Mouse (Mus musculus): Measurements from ENCODE around the gene Zmym4. TPM values are rescaled to one million over a fixed set of nuclear protein-coding genes. Genes with fewer than 3 reads are reported as not detected.
A peak's percentile ranks its signal among the peaks of the same experiment; 100 is the strongest.

Gene Zmym4
- total and polyA plus RNA-seq, 3 experiments: 14.9 to 71.1 (median 23.6) TPM

DNA sequence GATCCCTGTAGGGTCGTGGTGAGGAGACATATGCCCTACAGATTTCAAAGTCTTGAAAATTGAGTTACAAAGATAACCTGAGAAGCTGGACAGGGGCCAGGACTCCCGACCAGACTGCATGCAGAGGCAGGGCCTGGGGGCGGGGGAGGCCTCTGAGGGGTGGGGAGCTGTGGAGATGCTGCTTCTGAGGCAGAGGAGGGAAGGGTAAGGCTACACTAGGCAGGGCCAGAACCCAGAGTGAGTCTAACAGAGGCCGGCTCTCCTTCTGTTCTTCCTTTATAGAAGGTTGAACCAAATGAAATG is 117.2 kb downstream of the Zmym4 start:
- H3K4me3 ChIP-seq (ENCODE audit: control insufficient read depth in 1 of 2, insufficient read depth in 1 of 2, low read depth in 2 of 2, low read length in 2 of 2): no peak overlapping the region
- H3K36me3 ChIP-seq (ENCODE audit: control insufficient read depth in 1 of 2, insufficient read depth in 2 of 2, low read length in 2 of 2): peaks cover 0 to 2% of the 10 kb centered on the region in 2 experiments; a peak in 2 of 4 replicates
- DNase-seq (ENCODE audit: low read depth, low spot score): peak; percentile 21
- no peaks in the 10 kb centered on the region for H3K27me3 ChIP-seq (ENCODE audit: control insufficient read depth in 1 of 2, insufficient read depth in 2 of 2, low read length in 2 of 2)
- H3K4me1 ChIP-seq (ENCODE audit: control insufficient read depth in 1 of 2, insufficient read depth in 2 of 2, low read length in 2 of 2): peaks cover 0 to 5% of the 10 kb centered on the region in 2 experiments; a peak in 1 of 4 replicates
- H3K79me2 ChIP-seq (ENCODE audit: control insufficient read depth, insufficient read depth, low read length, poor library complexity): no peaks in the 10 kb centered on the region
- H3K27ac ChIP-seq (ENCODE audit: control insufficient read depth, low read depth, low read length): no peak overlapping the region
- TF ChIP-seq CTCF (IDR thresholded peaks at IDR 0.05 in 2 of 3, conservative IDR thresholded peaks at IDR 0.05 in 1 of 3; ENCODE audit: control insufficient read depth in 1 of 3, insufficient read depth in 1 of 3, low read depth in 2 of 3, low read length in 3 of 3, poor library complexity in 1 of 3, severe bottlenecking in 1 of 3) (no peak), BHLHE40 (IDR thresholded peaks at IDR 0.05; ENCODE audit: borderline replicate concordance, low read depth, low read length) (no peak), JUND (IDR thresholded peaks at IDR 0.05; ENCODE audit: low read depth, low read length) (no peak), TCF12 (IDR thresholded peaks at IDR 0.05; ENCODE audit: low read depth, low read length) (no peak), MXI1 (IDR thresholded peaks at IDR 0.05; ENCODE audit: low read depth, low read length) (no peak), USF2 (IDR thresholded peaks at IDR 0.05; ENCODE audit: borderline replicate concordance in 1 of 2, insufficient read depth in 1 of 2, low read depth in 1 of 2, low read length in 2 of 2) (no peak), ZC3H11A (IDR thresholded peaks at IDR 0.05; ENCODE audit: low read depth, low read length) (no peak), MAX (IDR thresholded peaks at IDR 0.05; ENCODE audit: low read length) (no peak), CHD2 (IDR thresholded peaks at IDR 0.05; ENCODE audit: low read length) (no peak), MYB (IDR thresholded peaks at IDR 0.05; ENCODE audit: low read depth, low read length) (no peak), CHD1 (IDR thresholded peaks at IDR 0.05; ENCODE audit: low read depth, low read length) (no peak), ETS1 (IDR thresholded peaks at IDR 0.05; ENCODE audit: low read depth, low read length) (no peak), NRF1 (IDR thresholded peaks at IDR 0.05; ENCODE audit: insufficient read depth, low read depth, low read length, poor library complexity, severe bottlenecking) (no peak), HCFC1 (IDR thresholded peaks at IDR 0.05; ENCODE audit: low read depth, low read length) (no peak), RAD21 (IDR thresholded peaks at IDR 0.05; ENCODE audit: low read depth, low read length) (no peak)
- no peak overlapping the region for H3K9ac ChIP-seq (ENCODE audit: control insufficient read depth, low read depth, low read length, poor library complexity, severe bottlenecking)
- no peaks in the 10 kb centered on the region for H3K9me3 ChIP-seq (replicated peaks; ENCODE audit: insufficient read depth, low read length)

DNA sequence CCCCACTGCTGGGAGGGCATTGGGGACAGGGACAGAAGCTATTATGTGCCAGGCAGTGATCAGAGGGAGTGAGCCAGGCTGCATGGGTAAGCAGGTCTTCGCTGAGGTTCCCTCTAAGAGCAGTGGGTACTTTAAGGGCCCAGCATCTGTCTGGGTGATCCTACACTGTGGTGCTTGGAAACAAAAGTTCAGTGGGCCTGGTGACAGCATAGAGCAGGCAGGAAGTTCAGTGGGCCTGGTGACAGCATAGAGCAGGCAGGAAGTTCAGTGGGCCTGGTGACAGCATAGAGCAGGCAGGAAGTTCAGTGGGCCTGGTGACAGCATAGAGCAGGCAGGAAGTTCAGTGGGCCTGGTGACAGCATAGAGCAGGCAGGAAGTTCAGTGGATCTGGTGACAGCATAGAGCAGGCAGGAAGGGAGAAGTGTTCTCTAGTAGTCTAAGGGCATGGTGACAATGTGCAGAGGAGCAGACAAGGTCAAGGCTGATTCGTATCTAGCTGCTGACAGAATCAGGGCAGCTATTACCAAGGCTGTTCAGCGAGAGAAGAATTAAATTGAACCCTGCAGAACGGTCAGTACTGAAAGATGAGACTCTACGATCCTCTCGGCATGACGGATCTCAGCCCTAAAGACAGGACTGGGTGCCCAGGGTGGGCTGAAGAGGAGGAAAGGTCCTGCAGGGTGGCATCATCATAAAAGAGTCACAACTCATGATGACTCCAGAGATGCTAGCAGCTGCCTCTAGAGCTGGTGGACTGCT is 117.7 kb downstream of the Zmym4 start:
- DNase-seq (ENCODE audit: low read depth, low spot score): peak; percentile 24
- no peaks in the 10 kb centered on the region for H3K79me2 ChIP-seq (ENCODE audit: control insufficient read depth, insufficient read depth, low read length, poor library complexity)
- TF ChIP-seq ZNF384 (IDR thresholded peaks at IDR 0.05; ENCODE audit: low read depth, low read length): no peak
- no peak for TF ChIP-seq SIN3A (IDR thresholded peaks at IDR 0.05; ENCODE audit: low read length)
- TF ChIP-seq MYC (IDR thresholded peaks at IDR 0.05; ENCODE audit: low read depth, low read length): no peak
- TF ChIP-seq MXI1 (IDR thresholded peaks at IDR 0.05; ENCODE audit: low read depth, low read length): no peak
- TF ChIP-seq POLR2AphosphoS2 (IDR thresholded peaks at IDR 0.05; ENCODE audit: low read length): no peak
- TF ChIP-seq POLR2A (IDR thresholded peaks at IDR 0.05; ENCODE audit: control insufficient read depth in 1 of 2, insufficient read depth in 1 of 2, low read depth in 1 of 2, low read length in 2 of 2, poor library complexity in 1 of 2): no peak
- TF ChIP-seq CHD1 (IDR thresholded peaks at IDR 0.05; ENCODE audit: low read depth, low read length): no peak
- no peak for TF ChIP-seq ELF1 (IDR thresholded peaks at IDR 0.05; ENCODE audit: low read depth, low read length)
- no peak for TF ChIP-seq MEF2A (IDR thresholded peaks at IDR 0.05; ENCODE audit: extremely low read depth, insufficient replicate concordance, low read depth, low read length, poor library complexity, severe bottlenecking)
- no peak for TF ChIP-seq GABPA (IDR thresholded peaks at IDR 0.05; ENCODE audit: low read depth, low read length)
- TF ChIP-seq TCF12 (IDR thresholded peaks at IDR 0.05; ENCODE audit: low read depth, low read length): no peak
- no peak for TF ChIP-seq HCFC1 (IDR thresholded peaks at IDR 0.05; ENCODE audit: low read depth, low read length)
- no peaks in the 10 kb centered on the region for H3K27me3 ChIP-seq (ENCODE audit: control insufficient read depth in 1 of 2, insufficient read depth in 2 of 2, low read length in 2 of 2)
- peaks cover 0 to 2% of the 10 kb centered on the region in 2 experiments; a peak in 2 of 4 replicates for H3K36me3 ChIP-seq (ENCODE audit: control insufficient read depth in 1 of 2, insufficient read depth in 2 of 2, low read length in 2 of 2)
- H3K9me3 ChIP-seq (replicated peaks; ENCODE audit: insufficient read depth, low read length): no peaks in the 10 kb centered on the region
- H3K4me3 ChIP-seq (ENCODE audit: control insufficient read depth in 1 of 2, insufficient read depth in 1 of 2, low read depth in 2 of 2, low read length in 2 of 2): no peak overlapping the region
- H3K27ac ChIP-seq (ENCODE audit: control insufficient read depth, low read depth, low read length): no peak overlapping the region
- no peak overlapping the region for H3K9ac ChIP-seq (ENCODE audit: control insufficient read depth, low read depth, low read length, poor library complexity, severe bottlenecking)
- peaks cover 0 to 5% of the 10 kb centered on the region in 2 experiments; a peak in 1 of 4 replicates for H3K4me1 ChIP-seq (ENCODE audit: control insufficient read depth in 1 of 2, insufficient read depth in 2 of 2, low read length in 2 of 2)
